Mouse (Mus musculus) common myeloid progenitor, adult 5-6 weeks (primary cell): ENCODE results near the gene Scd1. TPM values are rescaled to one million over a fixed set of nuclear protein-coding genes. Genes with fewer than 3 reads are reported as not detected.
A peak's percentile ranks its signal among the peaks of the same experiment; 100 is the strongest.

Experiments
- ATAC-seq: replicated peaks from 2 replicates; pipeline ENCODE4 v1.8.0; 2016; ENCODE audit warnings: low read depth, mild to moderate bottlenecking, moderate TSS enrichment, inconsistent platforms; ENCODE audit not compliant: poor library complexity, severe bottlenecking
- total RNA-seq: library from RNA; stranded (forward); fragments of 200-1000, 187-1606 nt; gene quantifications from 2 replicates; pipeline ENCODE4 v1.2.3, GENCODE M21; 2017

The Scd1 gene
- total RNA-seq, 1 experiment from 2014 or later = 3.4 TPM

DNA sequence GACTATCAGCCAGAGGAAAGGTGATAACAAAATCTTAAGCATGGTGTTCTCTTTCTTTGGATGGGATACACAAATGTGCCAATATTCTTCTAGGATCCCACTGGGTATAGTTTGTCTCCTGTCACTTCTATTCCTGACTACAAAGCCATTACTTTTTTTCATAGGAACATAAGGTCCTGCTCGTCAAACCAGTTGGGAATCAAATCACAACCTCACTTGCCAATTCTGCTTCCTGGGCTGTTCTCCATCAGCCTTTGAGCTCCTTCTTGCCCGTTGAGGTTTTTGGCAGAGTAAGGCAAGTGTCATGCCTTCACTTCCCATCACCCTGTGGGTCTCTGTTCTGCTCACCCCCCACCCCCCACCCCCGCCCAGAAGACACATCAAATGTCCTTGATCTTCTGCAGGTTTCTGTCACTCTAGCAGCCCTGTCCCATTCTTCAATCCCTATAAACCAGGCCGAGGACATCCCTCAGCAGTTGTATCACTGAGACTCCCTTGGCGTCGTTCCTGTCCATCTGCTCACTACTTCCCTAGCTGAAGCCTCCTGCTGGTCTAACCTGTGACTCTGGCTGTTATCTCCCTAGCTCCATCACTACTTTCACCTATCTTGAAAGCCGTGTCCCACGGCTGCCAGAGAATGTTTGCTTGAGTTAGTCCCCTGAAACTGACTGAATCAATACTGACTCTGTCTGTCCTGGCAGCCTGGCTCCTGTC is 7.0 kb downstream of the Scd1 start:
- ATAC-seq = no peak

DNA sequence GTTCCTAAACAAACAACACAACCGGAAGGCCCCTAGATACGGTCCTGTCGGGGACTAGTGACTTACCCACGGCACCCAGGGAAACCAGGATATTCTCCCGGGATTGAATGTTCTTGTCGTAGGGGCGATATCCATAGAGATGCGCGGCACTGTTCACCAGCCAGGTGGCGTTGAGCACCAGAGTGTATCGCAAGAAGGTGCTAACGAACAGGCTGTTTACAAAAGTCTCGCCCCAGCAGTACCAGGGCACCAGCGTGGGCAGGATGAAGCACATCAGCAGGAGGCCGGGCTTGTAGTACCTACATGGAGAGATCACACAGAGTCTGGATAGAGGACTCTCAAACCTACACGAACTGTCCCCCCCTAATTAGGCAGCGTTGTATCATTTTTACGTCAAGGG is 7.6 kb downstream of the Scd1 start:
- ATAC-seq = no peak

DNA sequence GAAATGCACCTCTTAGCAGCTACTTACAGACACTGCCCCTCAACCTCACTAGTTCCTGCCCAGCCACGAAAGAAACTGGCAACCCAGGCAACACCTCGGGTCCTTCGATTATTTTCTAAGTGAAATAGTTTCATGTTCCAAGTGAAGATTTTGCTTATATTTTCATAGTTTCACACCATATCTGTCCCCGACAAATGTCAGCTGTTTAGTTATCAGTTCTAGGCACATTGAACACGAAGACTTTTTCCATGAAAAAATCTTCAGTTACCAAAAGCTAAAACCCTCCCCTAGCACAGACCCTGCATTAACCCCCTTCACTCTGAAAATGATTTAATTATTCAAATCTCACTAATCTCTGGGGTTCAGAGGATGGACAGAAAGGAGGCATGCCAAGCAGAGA is 10.9 kb downstream of the Scd1 start:
- ATAC-seq = no peak

DNA sequence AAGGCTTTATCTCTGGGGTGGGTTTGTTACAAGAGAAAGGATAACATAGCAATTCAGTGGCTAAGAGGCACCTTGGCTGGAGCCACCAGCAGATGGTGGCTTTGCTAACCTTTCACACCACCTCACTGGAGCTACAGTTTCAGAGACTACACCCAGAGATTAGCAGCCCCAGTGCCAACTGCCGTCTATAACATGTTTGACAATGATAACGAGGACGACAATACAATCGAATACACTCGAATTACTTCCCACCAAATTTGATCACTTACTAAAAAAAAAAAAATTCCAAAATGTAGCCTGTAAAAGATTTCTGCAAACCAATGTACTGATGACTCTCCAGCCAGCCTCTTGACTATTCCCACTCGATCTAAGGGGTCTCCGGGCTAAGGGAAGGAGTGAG is 12.7 kb downstream of the Scd1 start:
- ATAC-seq = peak; percentile 47

DNA sequence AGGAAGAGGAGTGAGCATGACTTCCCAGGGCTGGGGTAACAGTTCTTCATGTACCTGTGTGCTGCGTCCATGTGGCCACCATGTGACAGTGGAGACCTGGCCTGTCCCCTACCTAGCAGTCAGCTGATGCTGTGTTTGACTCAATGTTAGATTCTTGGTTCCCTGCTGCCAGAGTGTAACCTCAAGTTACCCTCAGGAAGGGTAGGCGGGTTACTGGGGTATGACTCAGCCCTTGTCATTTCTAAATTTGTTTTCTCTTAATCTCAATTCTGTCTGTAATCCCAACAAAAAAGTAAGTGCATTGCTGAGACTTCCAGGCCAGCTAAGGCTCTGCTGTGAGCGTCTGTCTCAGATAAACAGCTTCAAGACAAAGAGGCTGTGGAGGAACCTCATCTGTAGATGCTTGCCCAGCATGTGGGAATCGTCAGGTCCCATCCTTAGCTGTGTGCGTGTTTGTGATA is 13.7 kb downstream of the Scd1 start:
- peak; percentile 51 for ATAC-seq

DNA sequence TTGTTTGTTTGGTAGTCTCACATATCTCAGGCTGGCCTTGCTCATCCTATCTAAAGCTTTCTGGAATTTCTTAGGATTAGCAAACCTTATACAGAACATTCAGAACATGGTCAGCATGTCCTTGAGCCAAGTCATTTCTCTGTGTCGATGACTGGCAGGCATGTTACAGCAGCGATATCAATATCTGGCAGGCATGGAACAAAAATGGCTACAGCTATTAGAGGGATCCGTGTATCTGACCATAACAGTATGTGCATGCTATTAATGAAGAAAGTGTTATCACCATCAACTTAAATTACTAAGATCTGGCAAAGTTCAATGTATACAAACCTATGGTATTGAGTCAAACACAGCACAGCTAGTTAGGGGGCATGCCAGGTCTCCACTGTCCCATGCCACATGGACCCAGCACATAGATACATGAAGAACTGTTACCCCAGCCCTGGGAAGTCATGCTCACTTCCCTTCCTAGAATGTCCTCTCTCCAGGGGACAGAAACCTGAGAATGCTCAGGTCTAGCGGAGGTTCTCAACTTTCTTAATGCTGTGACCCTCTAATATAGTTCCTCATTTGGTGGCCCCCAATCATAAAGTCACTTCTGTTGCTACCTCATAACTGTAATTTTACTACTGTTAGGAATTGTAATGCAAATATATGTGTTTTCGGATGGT is 15.2 kb downstream of the Scd1 start:
- no peak for ATAC-seq

DNA sequence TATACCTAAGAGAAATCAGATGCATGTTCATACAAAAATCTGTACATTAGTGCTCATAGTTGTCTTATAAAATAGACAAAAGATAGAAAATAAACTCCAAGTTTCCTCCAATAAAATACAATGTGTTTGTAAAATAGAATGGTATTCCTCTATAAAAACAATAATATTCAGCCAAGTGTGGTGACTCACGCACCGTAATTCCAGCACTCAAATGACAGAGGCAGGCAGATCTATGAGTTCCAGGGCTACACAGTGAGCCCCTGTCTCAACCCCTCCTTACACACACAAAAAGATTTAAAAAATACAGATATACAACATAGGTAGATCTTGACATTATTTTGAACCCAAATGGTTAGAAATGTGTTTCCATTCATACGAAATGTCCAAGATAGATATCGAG is 15.8 kb downstream of the Scd1 start:
- no peak for ATAC-seq

DNA sequence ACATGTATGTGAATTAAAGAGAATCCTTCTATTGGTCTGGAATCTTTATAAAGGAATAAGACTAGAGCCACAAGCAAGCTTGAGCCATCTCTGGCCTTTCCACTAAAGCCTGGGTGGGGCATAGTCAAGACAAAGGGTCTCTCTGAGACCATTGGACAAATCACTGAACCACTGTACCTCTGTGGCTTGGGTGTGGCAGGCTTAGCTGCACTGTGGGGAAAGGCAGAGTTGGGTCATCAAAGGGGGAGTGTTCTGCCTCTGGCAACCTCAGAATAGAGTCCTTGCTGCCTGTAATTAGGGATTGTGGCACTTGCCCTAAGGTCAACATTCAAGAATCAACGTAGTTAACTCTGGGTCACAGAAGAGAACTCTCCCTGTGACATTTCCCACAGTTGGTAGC is 18.2 kb downstream of the Scd1 start:
- ATAC-seq = no peak

DNA sequence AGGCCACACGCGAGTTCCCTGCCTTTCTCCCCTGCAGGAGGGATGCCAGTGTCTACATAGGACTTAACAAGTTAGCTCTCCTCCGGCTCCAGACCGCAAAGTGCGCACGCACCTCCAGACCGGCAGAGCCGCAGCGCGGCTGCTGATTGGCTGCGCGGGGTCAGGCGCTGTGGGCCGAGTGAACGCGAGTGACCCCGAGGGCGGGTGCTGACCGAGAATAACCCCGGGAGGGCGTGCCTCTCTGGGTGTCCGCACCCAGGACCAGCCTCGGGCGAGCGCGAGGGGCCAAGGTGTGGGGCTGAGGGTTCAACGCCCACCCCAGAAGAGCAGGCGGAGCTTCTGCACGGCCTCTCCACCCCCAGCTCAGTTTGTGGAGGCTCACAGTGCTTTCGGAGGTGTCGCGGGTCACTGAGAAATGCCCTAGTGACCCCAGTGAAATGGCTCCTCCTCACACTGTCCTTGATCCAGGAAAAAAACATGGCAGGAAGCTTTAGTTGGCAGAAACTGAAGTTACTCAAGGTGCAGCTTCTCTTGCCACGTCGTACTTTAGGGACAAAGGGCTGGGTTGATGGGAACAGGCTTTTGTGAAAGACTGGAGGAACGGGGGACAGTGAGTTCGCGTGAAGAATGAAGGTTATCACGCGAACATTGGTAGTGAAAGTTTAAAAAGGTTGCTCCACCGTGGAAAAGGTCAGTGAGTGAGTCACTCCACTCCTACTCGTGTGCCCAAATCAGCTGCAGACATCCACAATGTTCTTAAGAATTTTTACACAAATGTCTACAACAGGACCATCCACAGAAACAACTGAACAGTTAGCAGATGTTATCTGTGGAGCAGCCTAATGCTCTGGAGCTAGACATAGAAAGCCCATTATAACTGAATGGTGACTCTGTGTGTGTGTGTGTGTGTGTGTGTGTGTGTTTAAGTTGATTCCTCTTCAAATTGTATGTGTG is 18.9 kb downstream of the Scd1 start:
- ATAC-seq = peak; percentile 94

DNA sequence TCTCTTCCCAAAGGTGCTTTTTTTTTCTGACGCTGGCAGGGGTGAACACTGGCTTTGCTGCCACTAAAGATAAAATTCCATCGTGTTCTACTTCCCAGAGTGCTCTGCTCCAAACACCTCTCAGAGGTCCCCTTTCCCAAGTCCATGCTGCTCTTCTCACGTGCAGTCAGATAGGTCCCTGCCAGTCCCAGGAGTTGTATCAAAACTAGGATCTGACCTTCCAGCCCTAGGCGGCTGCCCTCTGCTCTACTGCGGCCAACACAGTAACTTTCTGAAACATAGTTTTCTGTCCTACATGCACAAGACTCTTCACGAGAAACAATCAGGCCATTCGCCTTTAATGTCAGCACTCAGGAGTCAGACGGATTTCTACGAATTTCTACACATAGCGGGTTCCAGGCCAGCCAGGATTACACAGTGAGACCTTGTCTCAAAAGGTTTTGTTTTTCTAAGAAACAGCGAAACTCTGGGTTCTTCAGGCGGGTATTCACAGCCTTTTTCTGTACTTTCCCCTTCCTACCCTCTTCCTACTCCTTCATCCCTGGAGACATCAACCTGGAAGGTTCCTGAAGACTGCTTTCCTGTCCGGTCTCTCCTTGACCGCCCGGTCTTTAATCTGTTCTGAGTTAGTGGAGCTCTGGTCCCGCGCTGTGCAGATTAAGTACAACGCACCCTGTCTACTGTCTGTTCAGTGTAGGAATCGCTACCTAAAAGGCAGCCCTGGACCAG is 19.8 kb downstream of the Scd1 start:
- no peak for ATAC-seq

DNA sequence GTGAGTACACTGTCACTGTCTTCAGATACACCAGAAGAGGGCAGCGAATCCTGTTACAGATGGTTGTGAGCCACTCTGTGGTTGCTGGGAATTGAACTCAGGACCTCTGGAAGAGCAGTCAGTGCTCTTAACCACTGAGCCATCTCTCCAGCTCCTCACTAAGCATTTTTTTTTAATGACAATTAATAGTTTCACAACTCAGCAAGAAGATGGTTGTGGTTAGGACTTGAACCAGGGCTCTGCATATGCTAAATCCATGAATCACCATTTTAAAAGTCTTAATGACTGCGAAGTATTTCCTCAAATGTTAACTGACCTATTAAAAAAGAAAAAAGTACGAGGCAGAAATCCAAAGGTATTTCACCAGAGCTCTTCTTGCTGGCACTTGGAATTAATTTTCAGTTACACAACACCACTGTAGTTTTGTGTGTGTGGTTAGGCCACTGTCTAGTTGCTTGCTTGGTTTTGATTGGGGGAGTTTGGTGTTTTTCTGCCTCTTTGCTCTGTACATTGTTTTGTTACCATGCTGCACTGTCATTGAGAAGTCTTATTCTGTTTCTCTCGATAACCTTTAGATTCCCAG is 20.5 kb downstream of the Scd1 start:
- no peak for ATAC-seq

DNA sequence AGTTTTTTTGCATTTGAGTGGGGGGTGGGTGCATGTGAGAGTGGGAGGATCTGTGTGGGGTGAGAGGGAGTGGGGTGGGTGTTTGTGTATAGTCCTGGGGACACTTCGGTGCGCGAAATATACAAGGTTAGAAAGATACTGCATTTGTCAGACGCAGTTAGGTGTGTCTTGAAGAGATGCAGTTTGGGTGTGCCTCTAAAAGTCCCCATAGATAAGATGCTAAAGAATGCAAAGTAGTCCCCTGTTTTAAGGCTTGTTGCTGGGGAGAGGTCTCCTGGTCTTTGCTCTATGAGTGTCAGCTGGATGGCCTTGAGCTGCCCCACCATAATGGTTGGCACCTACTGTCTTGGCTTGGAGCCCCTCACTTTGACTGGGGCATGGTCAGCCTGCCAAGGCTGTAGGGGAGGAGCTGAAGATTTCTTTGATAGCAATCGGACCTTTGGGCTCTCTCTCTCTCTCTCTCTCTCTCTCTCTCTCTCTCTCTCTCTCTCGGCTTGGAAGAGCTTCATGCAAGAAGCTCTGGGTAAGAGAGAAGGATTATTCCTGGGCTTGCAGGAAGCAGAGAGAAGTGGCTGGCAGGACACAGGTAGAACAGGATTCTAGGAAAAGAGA is 21.7 kb downstream of the Scd1 start:
- ATAC-seq = no peak

DNA sequence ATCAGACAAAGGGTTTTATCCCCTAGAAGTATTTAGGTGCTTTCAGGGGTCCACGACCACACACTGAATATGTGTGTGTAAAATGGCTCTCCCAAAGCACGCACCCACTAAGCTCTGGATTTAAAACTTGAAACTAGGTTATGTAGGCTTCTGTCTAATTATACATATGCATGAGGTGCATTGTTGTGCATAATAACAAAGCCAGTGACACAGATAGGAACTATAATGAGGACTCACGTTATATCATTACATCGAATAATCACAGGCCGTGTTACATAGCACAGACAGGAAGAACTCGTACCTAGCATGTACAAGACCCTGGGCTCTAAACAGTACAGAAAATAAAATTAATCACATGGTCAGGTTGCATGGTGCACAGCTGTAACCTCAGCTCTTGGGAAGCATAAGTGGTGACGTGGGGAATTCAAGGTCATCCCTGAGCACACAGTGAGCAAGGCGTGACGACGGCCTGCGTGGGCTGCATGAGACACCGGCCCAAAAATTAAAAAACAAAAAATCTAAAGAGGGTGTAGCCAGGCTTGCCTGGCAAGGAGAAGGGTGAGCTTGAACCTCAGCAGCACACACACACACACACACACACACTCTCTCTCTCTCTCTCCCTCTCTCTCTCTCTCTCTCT is 24.9 kb downstream of the Scd1 start:
- ATAC-seq = no peak

DNA sequence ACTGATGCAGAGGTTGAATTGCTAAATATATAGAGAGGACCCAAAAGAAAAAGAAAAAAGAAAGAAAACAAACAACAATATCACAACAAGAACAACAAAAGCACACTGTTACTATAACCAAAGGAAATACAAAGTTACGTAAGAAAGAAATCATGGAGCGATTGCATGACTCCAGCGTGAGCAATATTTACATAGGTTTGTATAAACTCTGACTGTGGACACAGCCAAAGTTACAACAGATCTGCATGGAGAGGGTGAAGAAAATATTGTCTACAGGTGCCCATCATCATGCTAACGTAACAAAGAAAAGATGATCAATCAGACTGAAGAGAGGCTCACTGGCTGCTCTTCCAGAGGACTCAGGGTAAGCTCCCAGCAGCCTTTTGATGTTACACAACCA is 27.6 kb downstream of the Scd1 start:
- ATAC-seq = no peak

DNA sequence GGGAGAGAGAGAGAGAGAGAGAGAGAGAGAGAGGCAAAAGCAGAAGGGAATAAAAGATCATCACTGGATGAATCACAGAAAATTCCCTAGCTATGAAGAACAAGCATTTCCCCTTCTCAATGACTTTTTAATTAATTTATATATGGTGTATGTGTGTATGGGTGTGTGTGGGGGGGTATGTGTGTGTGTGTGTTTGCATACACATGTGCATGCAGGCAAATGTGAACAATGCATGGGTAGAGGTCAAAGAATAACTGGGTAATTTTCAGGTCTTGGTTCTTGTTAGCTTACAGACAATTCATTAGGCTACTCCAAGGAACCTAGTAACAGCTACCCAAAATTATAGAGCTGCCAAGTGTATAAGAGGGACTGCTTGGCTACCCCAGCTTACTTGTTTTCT is 28.6 kb downstream of the Scd1 start:
- no peak for ATAC-seq

DNA sequence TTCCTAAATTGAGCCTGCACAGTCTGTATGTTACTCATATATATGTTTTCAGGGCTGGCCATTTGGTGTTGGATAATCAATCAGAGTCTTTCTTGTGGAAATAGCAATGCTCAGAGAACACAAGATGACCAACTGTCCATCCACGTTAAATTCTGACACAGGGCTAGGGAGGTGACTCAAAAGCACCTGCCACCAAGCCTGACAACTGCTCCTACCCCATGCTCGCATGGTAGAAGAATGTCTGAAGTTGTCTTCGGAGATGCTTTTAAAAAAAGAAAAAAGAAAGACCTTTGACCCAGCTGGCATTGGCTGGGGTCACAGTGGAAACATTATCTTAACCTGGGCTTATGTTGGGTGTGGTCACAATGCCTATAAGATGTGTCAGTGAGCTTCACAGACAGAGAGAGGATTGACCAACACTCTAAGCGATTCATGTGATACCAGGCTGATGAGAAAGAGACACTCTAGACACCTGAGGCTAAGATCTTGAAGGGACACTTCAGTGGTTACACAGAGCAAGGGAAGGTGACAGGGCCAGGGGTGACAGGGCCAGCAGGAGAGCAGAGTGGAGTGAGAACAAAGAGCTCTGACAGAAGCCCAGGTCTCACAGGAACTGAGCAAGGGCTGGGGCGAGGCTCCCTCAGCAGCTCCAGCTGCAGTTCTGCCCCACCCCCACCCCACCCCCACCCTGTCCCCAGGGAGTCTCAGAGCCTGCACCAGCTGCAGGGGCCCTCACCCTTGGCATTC is 29.9 kb downstream of the Scd1 start:
- ATAC-seq = no peak

DNA sequence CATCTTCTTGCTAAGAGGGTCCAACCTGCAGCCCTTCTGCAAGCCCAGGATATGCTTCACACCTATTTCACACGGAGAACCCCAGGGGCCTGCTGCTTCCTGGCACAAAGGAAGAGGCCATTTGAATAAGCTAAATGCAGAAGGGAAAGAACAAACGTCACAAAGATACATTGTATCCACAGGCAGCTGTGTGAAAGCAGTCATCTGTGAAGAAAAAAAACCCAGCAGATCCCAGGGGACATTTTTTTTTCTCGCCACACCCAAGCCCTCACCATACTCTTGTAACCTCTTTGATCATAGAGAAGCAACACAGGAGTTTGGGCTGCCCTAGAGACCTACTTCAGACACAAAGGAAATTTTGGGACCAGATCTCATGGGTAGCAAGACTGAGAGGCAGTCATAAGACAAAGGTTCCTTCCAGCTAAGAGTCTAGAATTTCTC is 31.1 kb downstream of the Scd1 start:
- ATAC-seq = no peak

DNA sequence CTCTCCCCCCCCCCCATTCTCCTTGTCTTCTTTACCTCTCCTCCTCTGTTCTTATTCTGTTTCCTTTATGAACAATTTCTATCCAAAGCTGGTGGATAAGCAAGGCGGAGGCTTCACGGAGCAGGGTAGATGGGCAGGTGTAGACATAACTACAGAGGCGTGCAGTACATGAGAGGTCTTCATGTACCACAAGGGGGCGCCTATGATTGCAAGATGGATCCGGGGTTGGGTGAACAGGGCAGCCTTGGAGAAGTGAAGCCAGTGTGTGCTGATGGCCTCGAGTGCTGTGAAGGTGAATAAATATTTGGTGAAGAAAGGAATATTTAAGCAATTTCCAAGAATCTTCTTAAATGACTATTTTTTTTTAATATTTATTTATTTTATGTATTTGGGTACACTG is 34.7 kb downstream of the Scd1 start:
- peak; percentile 97 for ATAC-seq
